Mouse (Mus musculus) embryonic fibroblast, embryonic 13.5 days (primary cell): ENCODE data around the gene Chchd3. TPM values are rescaled to one million over a fixed set of nuclear protein-coding genes. Genes with fewer than 3 reads are reported as not detected.

Experiments used
- H3K27ac ChIP-seq: 2 replicates; pipeline ENCODE4 v1.5.1; 2012; ENCODE audit warnings: low read length, control low read depth, inconsistent platforms; ENCODE audit not compliant: insufficient read depth
- H3K4me1 ChIP-seq: 2 replicates; pipeline ENCODE4 v1.6.1; 2011; ENCODE audit warnings: low read length; ENCODE audit not compliant: control insufficient read depth, insufficient read depth
- H3K4me3 ChIP-seq: 2 replicates; pipeline ENCODE4 v1.5.1; 2011; ENCODE audit warnings: mild to moderate bottlenecking, control low read depth, low read length; ENCODE audit not compliant: insufficient read depth
- CTCF ChIP-seq: IDR thresholded peaks from 2 replicates; pipeline ENCODE4 v1.5.1; 2011; ENCODE audit warnings: mild to moderate bottlenecking, control low read depth, low read length, moderate library complexity, borderline replicate concordance; ENCODE audit not compliant: insufficient read depth
- POLR2A ChIP-seq: IDR thresholded peaks from 2 replicates; pipeline ENCODE4 v1.6.1; 2011; ENCODE audit warnings: low read depth, mild to moderate bottlenecking, control low read depth, low read length, moderate library complexity
- polyA plus RNA-seq: library from polyadenylated mRNA; stranded (reverse); fragments of >200 nt; gene quantifications from 2 replicates; pipeline ENCODE4 v1.2.4, GENCODE M21; 2011; ENCODE audit warnings: low read depth; ENCODE audit not compliant: missing spikeins, insufficient read length

The Chchd3 gene
- polyA plus RNA-seq, 1 experiment = 108 TPM

GRCm38 (mm10) chr6:32795653-32796500, 264.2 kb downstream of the Chchd3 start:
- peak overlapping the region; percentile 37 for H3K27ac ChIP-seq
- H3K4me3 ChIP-seq = no peak overlapping the region
- TF ChIP-seq POLR2A (no peak), CTCF (no peak)
- peaks cover 16% of the 10 kb centered on the region for H3K4me1 ChIP-seq

DNA sequence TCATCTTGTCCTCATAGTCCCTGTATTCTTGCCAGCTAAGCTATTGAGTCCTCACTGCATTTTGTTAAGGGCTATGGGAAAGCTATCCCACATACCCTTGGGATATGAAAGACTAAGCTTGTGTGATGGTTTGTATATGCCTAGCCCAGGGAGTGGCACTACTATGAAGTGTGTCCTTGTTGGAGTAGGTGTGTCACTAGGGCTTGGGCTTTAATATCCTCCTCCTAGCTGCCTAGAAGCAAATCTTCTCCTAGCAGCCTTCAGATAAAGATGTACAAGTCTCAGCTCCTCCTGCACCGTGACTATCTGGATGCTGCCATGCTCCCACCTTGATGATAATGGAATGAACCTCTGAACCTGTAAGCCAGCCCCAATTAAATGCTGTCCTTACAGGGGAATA, 266.5 kb downstream of the Chchd3 start:
- H3K4me3 ChIP-seq = no peak overlapping the region
- TF ChIP-seq POLR2A = no peak
- no peak for TF ChIP-seq CTCF
- peaks cover 14% of the 10 kb centered on the region for H3K4me1 ChIP-seq

DNA sequence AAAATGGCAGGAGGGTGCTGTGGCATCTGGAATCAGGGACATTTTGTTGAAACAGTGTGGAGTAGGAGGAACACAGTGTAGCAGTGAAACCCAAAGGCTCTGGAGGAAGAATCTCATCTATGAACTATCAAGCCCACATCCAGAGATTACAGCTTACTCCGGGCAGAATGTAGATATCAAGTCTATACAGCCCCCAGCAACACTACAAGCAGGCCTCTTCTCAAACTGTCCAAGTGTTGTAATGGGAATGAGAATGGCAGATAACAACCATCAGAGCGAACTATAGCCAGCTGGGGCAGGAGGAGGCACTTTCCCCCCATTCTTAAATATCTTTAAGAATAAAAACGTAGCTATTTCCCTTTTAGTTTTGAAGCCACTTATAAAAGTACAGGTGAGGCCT, 266.9 kb downstream of the Chchd3 start:
- H3K4me3 ChIP-seq = no peak overlapping the region
- H3K27ac ChIP-seq = no peak overlapping the region
- TF ChIP-seq CTCF (no peak), POLR2A (no peak)
- peaks cover 14% of the 10 kb centered on the region for H3K4me1 ChIP-seq

More for the DNA sequence above, 266.5 kb downstream of the Chchd3 start:
- no peak overlapping the region for H3K27ac ChIP-seq

- TF ChIP-seq CTCF (no peak), POLR2A (no peak)
- H3K4me1 ChIP-seq = peaks cover 4% of the 10 kb centered on the region
- no peak overlapping the region for H3K27ac ChIP-seq
- H3K4me3 ChIP-seq = no peak overlapping the region
Observed at GRCm38 (mm10) chr6:32790487-32790886, 269.6 kb downstream of the Chchd3 start.

DNA sequence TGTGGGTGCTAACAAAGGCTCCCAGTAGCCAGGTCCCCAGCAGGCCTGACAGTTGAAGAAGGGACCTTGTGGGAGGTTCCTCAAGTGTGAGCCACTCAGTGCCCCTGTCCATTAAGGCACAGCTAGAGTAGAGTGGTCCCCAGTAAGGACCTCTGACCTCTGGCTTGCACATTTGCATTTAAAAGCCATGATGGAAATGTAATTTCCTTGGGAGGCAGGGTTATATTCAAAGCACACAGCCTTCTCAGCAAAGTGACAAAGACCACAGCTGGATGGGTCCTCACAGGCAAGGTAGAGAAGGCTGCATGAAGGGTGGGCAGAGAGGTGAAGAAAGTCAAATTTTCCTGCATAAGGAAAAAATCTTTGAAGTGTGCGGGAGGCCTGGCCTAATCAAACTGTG, 272.7 kb downstream of the Chchd3 start:
- Histone ChIP-seq H3K4me1 (no peaks in the 10 kb centered on the region), H3K27ac (no peak overlapping the region), H3K4me3 (no peak overlapping the region)
- TF ChIP-seq CTCF (no peak), POLR2A (no peak)

- no peak overlapping the region for H3K27ac ChIP-seq
- H3K4me1 ChIP-seq = no peaks in the 10 kb centered on the region
- TF ChIP-seq POLR2A (no peak), CTCF (no peak)
- H3K4me3 ChIP-seq = no peak overlapping the region
Observed at GRCm38 (mm10) chr6:32786196-32786595, 273.9 kb downstream of the Chchd3 start.

DNA sequence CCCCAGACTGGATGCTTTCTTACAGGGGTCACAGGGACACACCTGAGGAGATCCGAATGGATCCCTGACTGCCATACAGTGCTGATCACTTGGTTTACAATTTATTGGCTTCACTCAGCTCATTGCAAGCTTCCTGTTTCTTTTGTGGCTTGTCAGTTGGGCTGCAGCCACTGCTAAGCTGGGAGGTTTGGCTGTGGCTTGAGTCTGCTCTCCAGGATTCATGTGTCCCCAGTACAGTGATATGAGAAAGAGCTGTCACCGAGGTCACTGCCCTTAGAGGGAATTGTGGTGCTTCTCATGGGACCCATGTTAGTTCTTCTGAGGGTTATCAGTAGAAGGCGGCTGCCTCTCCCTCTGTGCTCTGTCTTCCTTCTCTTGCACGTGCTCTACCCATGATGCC, 277.0 kb downstream of the Chchd3 start:
- no peak for TF ChIP-seq POLR2A
- TF ChIP-seq CTCF = no peak
- H3K4me1 ChIP-seq = no peaks in the 10 kb centered on the region
- H3K27ac ChIP-seq = no peak overlapping the region
- no peak overlapping the region for H3K4me3 ChIP-seq

GRCm38 (mm10) chr6:32780602-32781001, 279.5 kb downstream of the Chchd3 start:
- TF ChIP-seq POLR2A (no peak), CTCF (no peak)
- H3K27ac ChIP-seq = no peak overlapping the region
- H3K4me3 ChIP-seq = no peak overlapping the region
- no peaks in the 10 kb centered on the region for H3K4me1 ChIP-seq

- no peak for TF ChIP-seq POLR2A
- TF ChIP-seq CTCF = no peak
- Histone ChIP-seq H3K27ac (no peak overlapping the region), H3K4me3 (no peak overlapping the region), H3K4me1 (no peaks in the 10 kb centered on the region)
Observed at GRCm38 (mm10) chr6:32776384-32776783, 283.7 kb downstream of the Chchd3 start.

DNA sequence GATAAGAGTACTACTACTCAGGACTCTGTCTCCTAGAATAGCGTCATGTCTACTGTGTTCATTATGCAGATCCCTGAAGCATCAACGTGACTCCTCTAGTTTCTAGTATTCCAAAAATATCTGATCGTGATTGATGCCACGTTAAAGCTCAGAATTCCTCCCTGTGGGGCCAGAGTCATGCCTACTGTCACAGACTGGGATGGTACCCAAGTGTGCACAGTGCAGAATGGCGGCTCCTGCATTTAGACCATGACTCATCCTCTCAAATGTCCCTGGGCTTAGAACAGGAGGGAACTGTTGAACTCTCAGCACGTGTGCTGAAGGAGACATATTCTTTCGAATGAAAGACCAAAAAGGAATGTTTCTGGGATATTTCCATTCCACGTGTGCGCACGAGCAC, 305.5 kb downstream of the Chchd3 start:
- TF ChIP-seq CTCF = no peak
- no peak for TF ChIP-seq POLR2A
- no peaks in the 10 kb centered on the region for H3K4me1 ChIP-seq
- H3K4me3 ChIP-seq = no peak overlapping the region
- H3K27ac ChIP-seq = no peak overlapping the region

DNA sequence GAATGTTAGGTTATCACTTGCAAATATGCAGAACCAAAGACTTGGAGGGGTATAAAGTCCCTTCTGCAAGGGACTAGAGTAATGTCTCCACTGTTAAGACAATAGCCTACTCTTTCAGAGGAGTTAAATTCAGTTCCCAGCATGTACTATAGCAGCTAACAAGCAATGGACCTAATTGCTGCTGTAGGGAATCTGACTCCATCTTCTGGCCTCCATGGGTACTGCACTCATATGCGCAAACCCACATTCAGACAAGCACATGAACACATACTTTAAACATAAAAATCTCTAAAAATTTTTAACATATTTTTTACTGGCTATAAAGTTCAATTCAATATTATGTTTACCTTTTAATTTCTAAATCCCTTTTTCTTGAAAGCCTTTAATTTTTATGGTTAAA, 310.2 kb downstream of the Chchd3 start:
- no peak overlapping the region for H3K27ac ChIP-seq
- TF ChIP-seq POLR2A = no peak
- TF ChIP-seq CTCF = no peak
- H3K4me1 ChIP-seq = no peaks in the 10 kb centered on the region
- H3K4me3 ChIP-seq = no peak overlapping the region
